Mouse (Mus musculus) megakaryocyte, embryonic 14.5 days (primary cell): ENCODE measurements around the gene Tmem255b.

ENCODE experiments used
- FLI1 ChIP-seq: IDR thresholded peaks from 2 replicates; pipeline ENCODE4 v1.6.1; 2012; ENCODE audit warnings: low read length, inconsistent platforms, mixed read lengths
- GATA1 ChIP-seq: IDR thresholded peaks from 3 replicates; pipeline ENCODE4 v1.6.1; 2012; ENCODE audit warnings: mixed read lengths, low read length, inconsistent platforms, borderline replicate concordance

GRCm38 (mm10) chr8:13503936-13504606, 69.1 kb downstream of the Tmem255b start:
- TF ChIP-seq GATA1 (no peak), FLI1 (no peak)
